ENCODE assay signal across 1 mouse cellular context in the genomic region with DNA sequence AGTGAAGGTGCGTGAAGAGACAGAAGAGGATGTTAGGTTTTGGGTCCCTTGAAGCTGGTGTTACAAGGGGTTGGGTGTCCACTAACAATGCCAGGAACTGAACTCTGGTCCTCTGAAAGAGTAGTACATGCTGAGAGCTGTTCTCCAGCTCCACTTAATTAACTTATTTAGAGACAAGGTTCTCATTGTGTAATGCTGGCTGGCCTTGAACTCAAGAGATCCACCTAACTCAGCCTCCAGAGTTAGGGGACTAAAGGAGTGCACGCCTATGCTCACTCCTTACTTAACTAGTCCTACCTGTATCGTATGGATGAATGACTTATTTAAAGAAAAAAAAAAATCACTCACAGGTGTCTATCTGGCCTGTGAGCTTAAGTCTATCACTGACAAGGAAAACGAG.
TF ChIP-seq lines count a peak whose summit lies in the region.

No protein-coding gene starts in this region.

TF ChIP-seq in CH12.LX, 34 proteins besides CTCF, POLR2A, EP300 and RAD21:
- no peak for TF ChIP-seq USF1 (IDR thresholded peaks at IDR 0.05; ENCODE audit: low read depth, low read length)
- TF ChIP-seq MAZ (IDR thresholded peaks at IDR 0.05; ENCODE audit: low read depth, low read length) = no peak
- no peak for TF ChIP-seq PAX5 (IDR thresholded peaks at IDR 0.05; ENCODE audit: low read length)
- TF ChIP-seq MAFK (IDR thresholded peaks at IDR 0.05; ENCODE audit: insufficient replicate concordance, low read length) = no peak
- no peak for TF ChIP-seq POLR2AphosphoS2 (IDR thresholded peaks at IDR 0.05; ENCODE audit: low read depth, low read length)
- TF ChIP-seq E2F4 (IDR thresholded peaks at IDR 0.05; ENCODE audit: insufficient replicate concordance, low read depth, low read length) = no peak
- TF ChIP-seq TCF12 (IDR thresholded peaks at IDR 0.05; ENCODE audit: low read depth, low read length) = no peak
- no peak for TF ChIP-seq ZMIZ1 (IDR thresholded peaks at IDR 0.05; ENCODE audit: low read depth, low read length)
- TF ChIP-seq USF2 (conservative IDR thresholded peaks at IDR 0.05; ENCODE audit: low read depth, low read length) = no peak
- TF ChIP-seq KAT2A (IDR thresholded peaks at IDR 0.05; ENCODE audit: insufficient replicate concordance, low read length) = no peak
- TF ChIP-seq BHLHE40 (IDR thresholded peaks at IDR 0.05; ENCODE audit: low read depth, low read length) = no peak
- TF ChIP-seq MEF2A (IDR thresholded peaks at IDR 0.05; ENCODE audit: borderline replicate concordance, low read depth, low read length) = no peak
- TF ChIP-seq MXI1 (IDR thresholded peaks at IDR 0.05; ENCODE audit: low read depth, low read length) = no peak
- TF ChIP-seq MAX (IDR thresholded peaks at IDR 0.05; ENCODE audit: low read length) = no peak
- no peak for TF ChIP-seq NELFE (IDR thresholded peaks at IDR 0.05; ENCODE audit: low read depth, low read length)
- no peak for TF ChIP-seq CHD2 (IDR thresholded peaks at IDR 0.05; ENCODE audit: low read length)
TF ChIP-seq in CH12.LX: peak in this region for 0.
